Mouse (Mus musculus): Measurements from ENCODE around the gene Erp44. TPM values are rescaled to one million over a fixed set of nuclear protein-coding genes. Genes with fewer than 3 reads are reported as not detected.
A peak's percentile ranks its signal among the peaks of the same experiment; 100 is the strongest.

Gene Erp44
- polyA plus RNA-seq (2015; fragmentation: Nextera tagmentation; extraction: Ambion mirVana) = 70.6 and 75.6 TPM in 2 replicates

- DNase-seq (ENCODE audit: low spot score) = peak; percentile 97
Observed at GRCm38 (mm10) chr4:48279498-48280134, at the start of gene Erp44, which contains the start of gene Invs. Gene Erp44 (minus strand): TSS chr4:48279558. Gene Invs (plus strand): TSS chr4:48279760.

GRCm38 (mm10) chr4:48328042-48328441, 48.7 kb upstream of the Erp44 start:
- DNase-seq (ENCODE audit: low spot score) = no peak

GRCm38 (mm10) chr4:48327192-48327591, 47.8 kb upstream of the Erp44 start:
- no peak for DNase-seq (ENCODE audit: low spot score)

GRCm38 (mm10) chr4:48322095-48322494, 42.7 kb upstream of the Erp44 start:
- no peak for DNase-seq (ENCODE audit: low spot score)

- DNase-seq (ENCODE audit: low spot score) = no peak
Observed at GRCm38 (mm10) chr4:48321276-48321675, 41.9 kb upstream of the Erp44 start.

- DNase-seq (ENCODE audit: low spot score) = no peak
Observed at GRCm38 (mm10) chr4:48316036-48316435, 36.7 kb upstream of the Erp44 start.

GRCm38 (mm10) chr4:48314814-48315213, 35.5 kb upstream of the Erp44 start:
- DNase-seq (ENCODE audit: low spot score) = no peak

- DNase-seq (ENCODE audit: low spot score) = no peak
Observed at GRCm38 (mm10) chr4:48287086-48287757, 7.9 kb upstream of the Erp44 start.

- no peak for DNase-seq (ENCODE audit: low spot score)
Observed at GRCm38 (mm10) chr4:48281121-48281520, 1.8 kb upstream of the Erp44 start.

GRCm38 (mm10) chr4:48278757-48279497, 431 bp downstream of the Erp44 start:
- DNase-seq (ENCODE audit: low spot score) = no peak

- no peak for DNase-seq (ENCODE audit: low spot score)
Observed at GRCm38 (mm10) chr4:48277011-48277410, 2.3 kb downstream of the Erp44 start.

GRCm38 (mm10) chr4:48275736-48276135, 3.6 kb downstream of the Erp44 start:
- no peak for DNase-seq (ENCODE audit: low spot score)

GRCm38 (mm10) chr4:48273119-48273829, 6.1 kb downstream of the Erp44 start:
- no peak for DNase-seq (ENCODE audit: low spot score)

- no peak for DNase-seq (ENCODE audit: low spot score)
Observed at GRCm38 (mm10) chr4:48271838-48272237, 7.5 kb downstream of the Erp44 start.

- no peak for DNase-seq (ENCODE audit: low spot score)
Observed at GRCm38 (mm10) chr4:48270532-48270931, 8.8 kb downstream of the Erp44 start.

GRCm38 (mm10) chr4:48268127-48268526, 11.2 kb downstream of the Erp44 start:
- DNase-seq (ENCODE audit: low spot score) = no peak

- no peak for DNase-seq (ENCODE audit: low spot score)
Observed at GRCm38 (mm10) chr4:48267683-48268082, 11.7 kb downstream of the Erp44 start.

- DNase-seq (ENCODE audit: low spot score) = no peak
Observed at GRCm38 (mm10) chr4:48258045-48258444, 21.3 kb downstream of the Erp44 start.

- no peak for DNase-seq (ENCODE audit: low spot score)
Observed at GRCm38 (mm10) chr4:48253266-48253665, 26.1 kb downstream of the Erp44 start.

GRCm38 (mm10) chr4:48244280-48244679, 35.1 kb downstream of the Erp44 start:
- no peak for DNase-seq (ENCODE audit: low spot score)

- DNase-seq (ENCODE audit: low spot score) = no peak
Observed at GRCm38 (mm10) chr4:48243737-48244136, 35.6 kb downstream of the Erp44 start.

GRCm38 (mm10) chr4:48242482-48242881, 36.9 kb downstream of the Erp44 start:
- no peak for DNase-seq (ENCODE audit: low spot score)

All from thymus, postnatal 0 days (tissue).